Mouse (Mus musculus): ENCODE measurements around the gene Elk4. TPM values are rescaled to one million over a fixed set of nuclear protein-coding genes. Genes with fewer than 3 reads are reported as not detected.

Elk4 gene
- total RNA-seq, 2 experiments from 2014 or later: 51.9 to 61.5 TPM

DNA sequence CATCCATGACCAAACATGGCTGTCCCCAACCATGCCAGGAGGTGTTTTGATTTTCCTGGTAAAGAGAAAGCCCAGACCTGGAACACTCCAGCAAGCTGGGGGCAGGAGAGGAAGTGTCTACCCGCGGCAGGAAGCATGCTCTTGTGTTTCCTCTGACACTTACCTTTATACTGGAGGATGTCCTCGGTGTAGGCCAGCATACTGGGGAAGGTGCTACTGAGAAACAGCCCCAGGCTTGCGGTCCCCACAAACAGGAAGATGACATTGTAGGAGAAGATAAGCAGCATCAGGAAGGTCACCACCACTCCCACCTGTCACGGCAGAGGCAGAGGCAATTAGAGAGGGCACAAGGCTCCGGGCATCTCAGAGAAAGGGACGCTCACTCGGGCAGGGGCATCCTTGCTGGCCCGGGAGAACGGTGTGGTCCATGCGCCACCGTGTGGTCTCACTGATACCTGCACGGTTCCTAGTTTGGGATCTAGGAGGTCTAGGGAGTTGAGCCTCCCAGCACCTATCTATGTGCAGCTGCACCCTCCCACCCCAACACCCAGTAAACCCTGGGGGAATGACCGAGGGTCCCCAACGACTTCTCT is 38.8 kb downstream of the Elk4 start:
- peak; percentile 39 to 69 for DNase-seq (ENCODE audit: extremely low spot score in 1 of 2, low spot score in 2 of 2)
- intact Hi-C loops (cut with DNase I): loop anchor here (5.0 to 10.0 kb wide), 3 partner anchors 51 to 111 kb away; no protein-coding TSS in a partner anchor

DNA sequence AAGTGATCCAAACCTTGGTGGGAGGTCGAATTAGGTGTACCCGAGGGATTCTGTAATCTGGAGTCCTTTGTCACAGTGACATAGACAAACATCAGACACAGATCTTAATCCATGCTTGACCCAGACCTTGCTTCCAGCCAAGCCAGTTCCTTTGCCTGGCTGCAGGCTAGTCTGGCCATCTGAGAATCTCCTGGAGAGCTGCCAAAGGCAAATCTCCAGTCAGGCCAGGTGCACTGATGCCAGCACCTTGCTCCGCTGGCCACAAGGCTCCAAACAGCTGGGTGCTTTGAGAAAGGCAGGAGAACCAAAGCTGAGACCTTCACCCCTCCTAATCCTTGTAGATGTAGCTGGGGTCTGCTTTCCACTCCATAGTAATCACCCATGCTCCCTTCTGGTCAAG is 44.3 kb downstream of the Elk4 start:
- intact Hi-C loops (cut with DNase I): no loop called here

DNA sequence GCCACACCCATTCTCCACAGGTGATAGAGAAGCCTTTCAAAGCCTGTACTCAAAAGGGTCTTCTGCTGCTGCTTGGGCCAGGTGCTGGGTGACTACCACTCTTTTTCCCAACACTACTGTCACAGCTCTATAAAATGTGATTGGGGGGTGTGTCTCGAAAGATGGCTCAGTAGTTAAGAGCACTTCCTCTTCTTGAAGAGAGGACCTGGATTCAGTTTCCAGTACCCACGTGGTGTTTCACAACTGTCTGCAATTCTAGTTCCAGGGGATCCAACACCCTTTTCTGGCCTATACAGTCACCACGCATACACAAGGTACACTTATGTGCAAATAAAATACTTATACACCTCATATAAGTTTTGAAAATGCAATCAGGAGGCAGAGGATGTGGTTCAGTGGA is 47.0 kb downstream of the Elk4 start:
- DNase-seq (ENCODE audit: extremely low spot score in 1 of 2, low spot score in 2 of 2): no peak
- intact Hi-C loops (cut with DNase I): no loop called here

More for the DNA sequence above, 44.3 kb downstream of the Elk4 start:
- DNase-seq (ENCODE audit: extremely low spot score in 1 of 2, low spot score in 2 of 2): no peak

DNA sequence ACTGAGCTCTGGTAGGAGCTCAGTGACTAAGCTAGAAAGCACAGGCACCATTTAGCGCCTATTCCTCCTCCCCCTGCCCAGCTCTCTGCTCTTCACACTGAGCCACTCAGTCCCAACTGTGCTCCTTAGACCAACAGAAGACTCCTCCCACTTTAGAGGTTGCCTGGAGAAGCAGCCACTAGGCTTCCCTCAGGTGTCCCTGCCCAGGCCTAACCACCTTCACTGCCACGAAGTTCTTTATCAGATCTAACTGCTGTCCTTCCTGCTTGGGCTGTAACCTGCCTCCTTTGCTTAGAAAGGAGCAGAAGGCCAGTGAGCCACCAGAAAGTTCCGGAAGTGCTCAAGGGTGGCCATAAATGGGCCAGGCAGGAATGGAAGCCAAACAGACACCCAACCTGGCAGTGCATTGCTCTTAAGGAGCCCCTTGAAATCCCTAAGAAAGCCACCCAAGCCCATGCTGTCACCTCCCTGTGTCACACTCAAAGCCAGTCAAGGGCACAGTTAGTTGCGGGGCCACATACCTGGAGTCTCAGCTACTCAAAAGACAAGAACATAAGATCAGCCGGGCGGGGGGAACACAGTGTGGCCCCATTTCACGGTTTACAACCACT is 47.8 kb downstream of the Elk4 start:
- no peak for DNase-seq (ENCODE audit: extremely low spot score in 1 of 2, low spot score in 2 of 2)
- intact Hi-C loops (cut with DNase I): no loop called here

DNA sequence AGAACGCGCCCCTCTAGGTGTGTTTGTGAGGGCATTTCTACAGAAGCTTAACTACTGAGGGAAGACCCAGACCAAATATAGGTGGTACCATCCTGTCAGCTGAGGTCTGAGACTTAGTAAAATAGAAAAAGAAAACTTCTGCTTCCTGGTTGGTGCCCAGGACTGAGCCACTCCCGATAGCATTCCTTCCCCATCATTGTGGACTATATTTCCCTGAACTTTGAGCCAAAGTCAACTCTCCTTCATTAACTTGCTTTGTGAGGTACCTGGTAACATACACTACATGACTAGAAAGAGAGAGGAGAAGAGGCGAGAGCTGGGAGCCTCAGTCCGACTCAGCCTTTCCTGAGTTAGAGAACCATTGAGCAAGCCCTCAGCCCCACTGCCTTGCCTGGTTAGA is 51.2 kb downstream of the Elk4 start:
- DNase-seq (ENCODE audit: extremely low spot score in 1 of 2, low spot score in 2 of 2): no peak
- intact Hi-C loops (cut with DNase I): no loop called here

DNA sequence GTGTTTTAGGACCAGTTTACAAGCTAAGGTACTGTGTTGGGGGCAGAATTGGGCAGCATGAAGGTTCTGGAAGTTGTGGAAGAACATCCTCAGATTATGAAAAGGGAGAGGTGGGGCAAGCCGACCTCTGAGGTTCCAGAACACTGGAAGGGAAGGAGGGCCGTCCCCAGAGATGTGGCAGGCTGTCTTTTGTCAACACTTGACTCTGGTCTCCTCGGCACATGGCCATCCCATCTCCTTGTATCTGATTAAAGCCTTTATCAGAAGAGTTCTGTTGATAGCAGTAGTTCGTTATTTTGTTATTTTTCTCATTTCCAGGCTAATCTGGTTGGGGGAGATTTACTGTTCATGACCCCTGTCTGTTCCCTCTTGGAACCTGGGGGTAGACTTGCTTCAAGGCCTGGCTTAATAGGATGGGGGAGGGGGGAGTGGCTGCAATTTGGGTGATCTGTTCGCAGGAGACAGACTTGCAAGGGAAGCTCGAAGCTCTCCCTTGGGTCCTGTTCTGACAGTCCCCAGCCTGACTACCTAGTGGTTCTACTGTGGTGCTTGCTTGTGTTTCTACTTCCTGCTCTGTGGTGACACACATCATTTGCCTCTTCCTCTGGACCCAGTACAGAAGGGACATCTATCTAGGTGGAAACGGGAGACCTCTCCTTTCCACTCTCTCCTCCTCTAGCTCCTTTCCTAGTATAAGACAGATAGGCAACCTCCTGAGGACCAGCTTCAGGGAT is 52.8 kb downstream of the Elk4 start:
- DNase-seq (ENCODE audit: extremely low spot score in 1 of 2, low spot score in 2 of 2): no peak
- intact Hi-C loops (cut with DNase I): no loop called here

DNA sequence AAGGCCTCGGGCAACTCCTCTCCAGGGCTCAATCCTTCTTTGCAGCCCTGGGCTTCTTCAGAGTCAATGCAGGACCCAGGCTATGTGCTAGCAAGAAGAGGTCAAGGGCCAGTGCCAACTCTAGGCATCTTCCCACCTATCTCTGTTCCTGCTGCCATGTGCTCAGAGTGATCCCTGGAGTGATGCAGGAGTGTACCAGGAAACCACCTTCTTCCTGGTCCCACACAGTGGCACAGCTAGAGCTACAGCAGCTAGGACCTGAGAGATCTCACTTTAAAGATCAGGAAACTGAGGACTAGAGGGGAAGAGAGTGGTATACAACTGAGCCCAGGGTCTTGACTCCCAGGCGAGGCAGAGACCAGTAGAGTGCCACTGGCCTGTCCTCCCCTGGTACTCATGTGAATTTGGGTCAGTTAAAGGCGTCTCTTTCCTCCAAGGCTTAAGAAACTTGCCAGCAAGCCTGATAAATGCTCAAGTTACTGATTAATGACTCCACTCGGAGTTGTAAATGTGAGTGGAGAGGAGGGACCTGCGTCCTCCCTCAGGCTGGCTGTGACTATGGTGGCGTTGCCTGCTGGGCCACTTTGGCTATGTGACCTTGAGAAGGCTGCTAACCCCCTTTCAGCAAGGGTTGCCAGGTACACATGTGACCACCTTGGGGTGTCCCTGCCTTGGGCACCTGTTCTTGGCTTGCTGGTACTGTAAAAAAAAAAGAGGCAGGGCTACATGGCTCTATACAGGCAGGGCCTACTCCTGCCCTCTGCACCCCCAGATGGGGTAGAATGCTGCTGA is 54.5 kb downstream of the Elk4 start:
- intact Hi-C loops (cut with DNase I): no loop called here
- no peak for DNase-seq (ENCODE audit: extremely low spot score in 1 of 2, low spot score in 2 of 2)

DNA sequence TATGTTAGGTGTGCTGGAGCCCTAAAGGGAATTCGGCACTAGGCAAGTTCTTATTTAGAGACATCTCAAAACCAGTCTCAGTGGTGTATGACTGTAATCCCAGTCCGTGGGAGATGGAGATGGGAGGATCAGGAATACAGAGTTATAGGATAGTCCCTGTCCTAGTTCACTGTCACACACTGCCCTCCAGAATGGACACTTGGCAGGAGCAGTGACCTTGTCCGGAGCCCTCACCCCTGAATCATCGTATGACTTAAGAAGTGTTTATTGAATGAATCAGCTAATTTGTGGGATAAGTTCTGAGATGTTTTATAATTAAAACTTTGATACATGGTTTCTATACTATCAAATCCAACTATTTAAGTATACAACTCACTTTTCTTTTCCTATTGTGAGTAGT is 55.7 kb downstream of the Elk4 start:
- DNase-seq (ENCODE audit: extremely low spot score in 1 of 2, low spot score in 2 of 2): no peak
- intact Hi-C loops (cut with DNase I): no loop called here

DNA sequence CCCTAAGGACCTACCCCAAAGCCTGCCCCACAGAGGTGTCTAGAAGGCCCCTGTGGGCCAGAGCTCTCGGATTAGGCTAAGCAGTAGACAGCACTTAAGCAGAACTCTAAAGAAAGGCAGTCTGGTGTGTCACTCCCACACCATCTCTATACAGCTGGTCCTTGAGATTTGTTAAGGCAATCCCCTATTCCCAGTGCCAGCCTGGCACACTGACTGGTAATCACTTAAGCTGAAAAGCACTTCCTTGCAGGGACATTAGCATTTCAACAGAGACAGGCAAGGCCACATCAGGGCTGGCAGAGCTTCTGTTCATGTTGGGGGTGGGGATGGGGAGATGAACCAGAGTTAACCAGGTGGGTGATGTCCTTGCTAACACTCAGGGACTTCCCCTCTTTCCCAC is 57.6 kb downstream of the Elk4 start:
- DNase-seq (ENCODE audit: extremely low spot score in 1 of 2, low spot score in 2 of 2): peak in 1 of 2 experiments; percentile 47
- intact Hi-C loops (cut with DNase I): no loop called here

DNA sequence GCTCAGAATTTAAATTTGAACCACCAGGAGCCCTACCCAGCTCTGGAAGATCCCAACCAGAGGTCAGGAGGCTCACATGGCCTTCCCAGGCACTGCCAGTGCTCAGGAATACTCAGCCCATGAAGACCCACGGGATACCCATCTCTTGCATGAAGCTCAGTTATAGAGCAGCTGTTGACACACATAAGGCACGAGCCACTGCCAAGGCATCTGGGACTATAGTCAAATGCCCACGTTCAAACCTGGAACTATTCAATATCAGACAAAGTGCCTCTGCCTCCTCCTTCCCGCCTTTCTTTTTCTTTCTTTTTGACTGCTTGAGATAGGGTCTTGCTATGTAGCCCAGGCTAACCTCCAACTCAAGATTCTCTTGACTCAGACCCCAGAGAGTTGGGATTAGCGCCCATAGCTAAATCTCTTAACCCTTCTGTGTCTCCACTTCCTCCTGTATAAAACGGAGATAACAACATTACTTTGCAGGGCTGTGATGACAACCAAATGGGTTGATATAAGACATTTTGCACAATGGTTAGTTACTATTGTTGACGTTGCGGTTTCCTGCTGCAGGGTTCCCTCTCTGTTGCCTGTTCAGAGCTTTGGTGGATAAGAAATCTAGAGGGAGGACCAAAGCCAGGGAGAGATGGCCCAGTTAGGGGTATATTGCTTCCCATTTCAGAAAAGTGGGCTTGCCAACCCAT is 58.2 kb downstream of the Elk4 start:
- intact Hi-C loops (cut with DNase I): no loop called here
- DNase-seq (ENCODE audit: extremely low spot score in 1 of 2, low spot score in 2 of 2): no peak

DNA sequence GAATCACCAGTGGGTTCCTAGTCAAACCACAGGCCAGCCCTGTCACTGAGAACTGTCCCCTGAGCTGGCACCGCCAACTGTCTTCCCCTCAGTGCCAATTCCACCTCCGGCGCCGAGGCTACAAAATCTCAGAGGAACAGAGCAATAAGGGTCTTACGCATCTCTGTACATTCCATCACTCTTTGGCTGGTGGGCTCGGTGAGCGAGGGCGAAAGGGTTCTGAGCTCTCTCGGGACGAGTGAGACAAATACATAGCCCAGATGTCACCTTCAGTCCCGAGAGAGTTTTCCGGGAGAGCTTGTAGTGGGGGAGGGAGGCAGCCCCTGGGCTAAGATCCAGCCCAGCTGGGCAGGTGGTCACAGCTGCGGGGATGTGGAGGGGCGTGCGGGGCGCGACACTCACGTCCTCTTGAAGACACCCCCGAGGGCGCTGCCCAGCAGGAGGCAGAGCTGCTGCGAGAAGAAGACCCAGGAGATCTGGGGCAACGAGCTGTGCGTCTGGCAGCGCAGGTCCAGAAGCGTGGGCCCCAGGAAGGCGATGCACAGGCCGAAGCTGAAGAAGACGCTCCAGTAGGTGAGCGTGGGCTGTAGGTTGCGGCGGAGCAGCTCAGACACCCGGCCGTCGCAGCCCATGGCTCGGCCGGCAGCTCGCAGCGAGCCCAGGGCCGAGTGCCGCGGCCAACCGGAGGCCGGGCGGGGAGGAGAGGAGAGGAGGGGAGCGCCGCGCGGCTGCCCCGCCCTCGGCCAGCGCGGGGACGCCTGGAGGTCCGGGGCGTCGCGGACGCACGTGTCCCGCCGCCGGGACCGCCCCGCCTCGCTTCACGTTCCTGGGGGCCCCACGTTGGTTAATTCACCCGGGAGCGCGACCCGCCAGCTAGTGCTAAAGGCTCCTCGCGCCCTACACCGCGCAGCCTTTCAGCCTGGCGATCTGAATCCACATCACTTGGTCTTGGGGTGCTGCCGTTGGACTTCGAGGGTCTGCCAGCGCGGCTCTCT is 60.2 kb downstream of the Elk4 start, which contains the start of gene Mfsd4a:
Mfsd4a (minus strand) TSS at position 802 of the 995 bp plus-strand sequence.
- peak; percentile 19 to 70 for DNase-seq (ENCODE audit: extremely low spot score in 1 of 2, low spot score in 2 of 2)
- intact Hi-C loops (cut with DNase I): no loop called here

DNA sequence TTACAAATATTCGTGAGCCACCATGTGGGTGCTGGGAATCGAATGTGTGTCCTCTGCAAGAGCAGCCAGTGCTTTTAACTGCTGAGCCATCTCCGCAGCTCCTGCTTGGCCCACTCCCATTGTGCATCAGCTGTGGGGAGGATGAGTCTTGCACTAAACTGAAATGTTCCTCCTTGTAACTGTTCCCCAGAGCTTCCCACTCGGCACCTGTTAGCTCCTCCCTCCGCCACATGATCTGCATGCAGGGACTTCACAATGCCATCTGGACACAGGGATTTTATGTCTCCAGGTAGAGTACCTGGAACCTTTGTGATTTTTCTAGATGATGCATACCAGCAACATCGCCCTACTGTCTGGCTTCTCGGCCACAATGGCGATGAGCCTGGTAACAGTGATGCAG is 62.0 kb downstream of the Elk4 start:
- intact Hi-C loops (cut with DNase I): no loop called here
- no peak for DNase-seq (ENCODE audit: extremely low spot score in 1 of 2, low spot score in 2 of 2)

DNA sequence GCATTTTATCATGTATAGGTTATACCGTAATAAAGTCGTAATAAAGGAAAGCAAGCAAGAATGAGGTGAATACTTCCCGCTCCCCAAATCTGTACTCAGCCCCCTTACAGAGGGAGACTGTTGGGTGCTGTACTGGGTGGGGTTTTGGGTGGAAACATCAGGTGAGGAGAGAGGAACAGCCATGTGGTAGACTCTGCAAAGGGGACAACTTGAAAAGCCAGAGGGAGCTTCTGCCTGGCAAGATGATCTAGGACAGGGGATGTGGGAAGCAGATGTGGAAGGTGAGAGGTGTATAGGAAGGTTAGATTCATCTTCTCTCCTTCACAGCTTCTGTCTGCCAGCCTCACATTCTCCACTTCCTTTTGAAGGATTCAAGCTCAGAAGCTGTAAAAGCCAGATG is 63.3 kb downstream of the Elk4 start:
- DNase-seq (ENCODE audit: extremely low spot score in 1 of 2, low spot score in 2 of 2): no peak
- intact Hi-C loops (cut with DNase I): no loop called here

DNA sequence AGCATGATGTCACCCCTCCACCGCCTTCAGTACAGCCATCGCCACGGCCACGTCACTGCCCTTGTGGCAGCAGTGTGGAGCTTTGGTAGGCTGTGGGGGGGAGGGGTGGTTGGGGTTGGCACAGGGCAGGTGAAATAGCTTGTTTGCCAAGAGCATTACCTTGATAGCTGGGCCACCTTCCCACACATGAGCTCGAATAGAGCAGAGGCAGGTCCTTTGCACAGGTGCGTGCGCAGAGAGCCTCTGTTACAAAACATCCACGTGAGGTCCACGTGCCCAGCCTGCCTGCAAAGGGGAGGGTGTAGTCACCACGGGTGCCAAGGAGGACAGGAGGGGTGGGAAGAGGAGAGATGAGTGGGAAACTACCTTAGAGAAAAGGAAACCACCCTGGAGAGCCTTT is 68.2 kb downstream of the Elk4 start:
- intact Hi-C loops (cut with DNase I): no loop called here
- no peak for DNase-seq (ENCODE audit: extremely low spot score in 1 of 2, low spot score in 2 of 2)

DNA sequence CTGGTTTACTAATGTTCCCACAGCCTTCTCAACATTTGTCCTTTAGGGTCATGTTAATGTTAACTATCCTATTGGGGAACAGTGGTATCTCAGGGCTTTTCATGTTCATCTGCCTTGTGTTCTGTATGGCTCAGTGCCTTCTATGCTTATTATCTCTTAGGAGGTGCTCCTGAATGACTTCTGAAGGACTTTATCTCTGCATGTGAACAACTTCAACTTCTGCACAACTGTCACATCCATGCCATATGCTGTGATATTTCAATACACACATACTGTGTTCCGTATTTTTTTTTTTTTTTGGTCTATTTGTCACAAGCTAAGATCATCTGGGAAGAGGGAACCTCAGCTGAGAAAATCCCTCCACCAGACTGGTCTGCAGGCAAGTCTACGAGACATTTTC is 71.0 kb downstream of the Elk4 start:
- intact Hi-C loops (cut with DNase I): no loop called here
- no peak for DNase-seq (ENCODE audit: extremely low spot score in 1 of 2, low spot score in 2 of 2)
